Mouse (Mus musculus): ENCODE measurements around the gene Emsy.

GRCm38 (mm10) chr7:98701771-98702170 is 45.2 kb upstream of the Emsy start:
- TF ChIP-seq CTCF (IDR thresholded peaks at IDR 0.05; ENCODE audit: low read depth, low read length): no peak
- no peak for TF ChIP-seq GATA1 (IDR thresholded peaks at IDR 0.05; ENCODE audit: borderline replicate concordance, low read length)
- no peak for TF ChIP-seq TAL1 (conservative IDR thresholded peaks at IDR 0.05; ENCODE audit: low read depth, low read length)
- TF ChIP-seq POLR2AphosphoS5 (IDR thresholded peaks at IDR 0.05; ENCODE audit: insufficient replicate concordance, low read depth, low read length): no peak
- no peak for TF ChIP-seq GATA2 (IDR thresholded peaks at IDR 0.05; ENCODE audit: borderline replicate concordance, low read depth, low read length)

Measured in G1E (cell line).